Mouse (Mus musculus) bone marrow, adult 2 months (tissue): ENCODE results near the gene Olfr224. TPM values are rescaled to one million over a fixed set of nuclear protein-coding genes. Genes with fewer than 3 reads are reported as not detected.

Experiments used
- H3K27ac ChIP-seq: fragments of 200-500 bp; 2 replicates; pipeline ENCODE4 v1.5.1; 2012; ENCODE audit warnings: low read depth, mild to moderate bottlenecking, control low read depth, inconsistent platforms, low read length; ENCODE audit not compliant: control insufficient read depth, poor library complexity, insufficient read depth
- H3K4me1 ChIP-seq: fragments of 200-500 bp; 2 replicates; pipeline ENCODE4 v1.6.1; 2011; ENCODE audit warnings: low read length; ENCODE audit not compliant: control insufficient read depth, insufficient read depth
- H3K4me3 ChIP-seq: fragments of 200-500 bp; replicated peaks from 2 replicates; pipeline ENCODE3; 2011; ENCODE audit warnings: mild to moderate bottlenecking, low read depth, low read length, control low read depth; ENCODE audit not compliant: control insufficient read depth
- CTCF ChIP-seq: fragments of 200-500 bp; IDR thresholded peaks from 2 replicates; pipeline ENCODE4 v1.5.1; 2011; ENCODE audit warnings: low read length, control low read depth; ENCODE audit not compliant: control insufficient read depth, insufficient read depth
- POLR2A ChIP-seq: fragments of 200-500 bp; IDR thresholded peaks from 2 replicates; pipeline ENCODE4 v1.6.1; 2011; ENCODE audit warnings: low read depth, mild to moderate bottlenecking, control low read depth, low read length, borderline replicate concordance; ENCODE audit not compliant: control insufficient read depth
- WGBS: fragments of 180-500 bp; shearing (Covaris S2); methylation state at CpG from one replicate; pipeline ENCODE4 v1.1.7; 2018; 5-methylcytosine and 5-hydroxymethylcytosine counted together
- polyA plus RNA-seq: library from polyadenylated mRNA; stranded (reverse); fragments of >200 nt; gene quantifications from 2 replicates; pipeline ENCODE4 v1.2.4, GENCODE M21; 2011; ENCODE audit warnings: low replicate concordance; ENCODE audit not compliant: missing spikeins, insufficient read depth, insufficient read length

Gene Olfr224
- polyA plus RNA-seq, 1 experiment, result not detected

- 37% methylated on average over 2 of the region's 2 CpGs for WGBS
- Histone ChIP-seq H3K27ac (no peak overlapping the region), H3K4me1 (no peaks in the 10 kb centered on the region), H3K4me3 (no peak overlapping the region)
- TF ChIP-seq POLR2A (no peak), CTCF (no peak)
These were observed 34.3 kb upstream of the Olfr224 start for GRCm38 (mm10) chr11:58604688-58605087.

GRCm38 (mm10) chr11:58602800-58603560 lies 32.6 kb upstream of the Olfr224 start:
- Histone ChIP-seq H3K4me1 (no peaks in the 10 kb centered on the region), H3K27ac (no peak overlapping the region), H3K4me3 (no peak overlapping the region)
- TF ChIP-seq CTCF (no peak), POLR2A (no peak)
- 76% methylated on average over 6 of the region's 6 CpGs for WGBS

DNA sequence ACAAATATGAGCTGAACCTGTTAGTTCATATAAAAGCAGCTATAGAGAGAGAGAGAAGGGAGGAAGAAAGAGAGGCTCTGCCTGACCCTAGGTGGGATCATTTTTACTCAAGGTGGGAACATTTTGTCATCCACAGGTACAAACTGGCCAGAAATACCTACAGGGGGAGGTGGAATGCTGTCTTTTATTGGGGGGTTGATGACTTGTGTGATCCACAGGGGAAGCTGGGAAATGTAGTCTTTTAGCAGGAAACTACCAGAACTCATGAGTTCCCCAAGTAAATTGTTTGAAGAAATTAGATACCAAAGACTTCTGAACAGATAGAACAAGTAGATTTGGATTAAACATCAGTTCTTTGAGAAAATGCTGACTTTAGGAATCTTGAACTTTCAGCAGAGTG lies 31.7 kb upstream of the Olfr224 start:
- TF ChIP-seq POLR2A (no peak), CTCF (no peak)
- Histone ChIP-seq H3K4me3 (no peak overlapping the region), H3K27ac (no peak overlapping the region), H3K4me1 (no peaks in the 10 kb centered on the region)

- 79% methylated on average over 13 of the region's 13 CpGs for WGBS
- Histone ChIP-seq H3K27ac (no peak overlapping the region), H3K4me3 (no peak overlapping the region), H3K4me1 (no peaks in the 10 kb centered on the region; the same call in 1 of the 2 replicates)
- TF ChIP-seq CTCF (no peak), POLR2A (no peak)
These were observed 27.5 kb upstream of the Olfr224 start for GRCm38 (mm10) chr11:58597837-58598236.

- no peak within 1 kb of the TSS for H3K27ac ChIP-seq
- TF ChIP-seq CTCF (no peak), POLR2A (no peak)
- H3K4me3 ChIP-seq, result no peak within 1 kb of the TSS
- H3K4me1 ChIP-seq, result no peaks in the 10 kb centered on the region; the same call in 1 of the 2 replicates
- 76% methylated on average over 6 of the region's 6 CpGs for WGBS
These were observed 24.5 kb upstream of the Olfr224 start, which contains the start of gene Olfr324 for GRCm38 (mm10) chr11:58594814-58595213. Olfr324 (plus strand) TSS chr11:58595114.

DNA sequence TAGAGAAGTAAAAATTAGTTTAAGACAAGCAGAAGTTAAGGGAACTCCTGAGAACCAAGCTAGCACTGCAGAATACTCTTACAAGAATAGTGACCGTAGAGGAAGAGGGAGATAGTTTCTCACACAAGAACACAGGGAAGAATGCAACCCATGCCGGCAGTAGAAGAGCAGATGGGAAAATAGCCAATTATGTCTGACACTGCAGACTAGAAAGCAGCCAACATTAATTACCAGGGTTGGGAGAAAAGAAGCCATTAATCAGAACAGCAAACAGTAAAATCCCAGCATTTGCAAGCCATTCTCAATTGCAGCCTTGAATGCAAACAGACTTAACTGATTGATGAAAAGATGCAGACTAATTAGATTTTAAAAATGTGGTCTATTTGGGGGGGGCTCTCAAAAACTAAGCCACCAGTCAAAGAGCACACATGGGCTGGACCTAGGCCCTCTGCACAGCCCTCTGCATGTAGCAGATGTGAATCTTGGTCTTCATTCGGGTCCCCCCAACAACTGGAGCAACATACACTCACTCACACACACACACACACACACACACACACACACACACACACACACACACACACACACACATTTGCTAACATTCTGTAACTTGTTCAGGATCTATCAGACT lies 18.4 kb upstream of the Olfr224 start:
- Histone ChIP-seq H3K4me1 (no peaks in the 10 kb centered on the region; the same call in 1 of the 2 replicates), H3K4me3 (no peak overlapping the region), H3K27ac (no peak overlapping the region)
- TF ChIP-seq CTCF, result no peak
- no peak for TF ChIP-seq POLR2A
- 79% methylated on average over 3 of the region's 3 CpGs for WGBS

DNA sequence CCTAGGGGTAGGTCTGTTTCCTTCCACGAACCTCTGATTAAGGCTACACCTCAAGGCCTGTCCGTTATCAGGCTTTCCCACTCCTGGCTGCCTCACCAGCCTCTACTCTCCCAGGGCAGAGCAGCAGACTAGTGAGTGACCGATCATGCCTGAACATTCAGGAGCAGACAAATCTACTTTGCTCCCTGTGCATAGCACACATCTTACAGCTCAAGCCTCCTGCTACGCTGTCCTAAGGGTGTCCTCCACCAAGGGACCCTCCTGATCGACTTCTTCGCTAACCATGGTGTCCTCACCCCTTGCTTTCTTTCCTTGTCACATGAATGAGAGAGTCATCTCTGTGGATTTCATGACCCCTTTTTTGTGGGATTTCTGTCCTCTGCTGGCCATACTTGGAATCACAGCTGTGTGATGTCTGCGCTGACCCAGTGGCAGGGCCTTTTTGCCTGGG lies 17.6 kb upstream of the Olfr224 start:
- no peak for TF ChIP-seq POLR2A
- 0 out of 2 replicates have a peak, but pooled peaks have one; percentile 26 for TF ChIP-seq CTCF
- Histone ChIP-seq H3K27ac (peak overlapping the region; percentile 88), H3K4me1 (no peaks in the 10 kb centered on the region; the same call in 1 of the 2 replicates), H3K4me3 (no peak overlapping the region)
- 56% methylated on average over 7 of the region's 7 CpGs for WGBS

DNA sequence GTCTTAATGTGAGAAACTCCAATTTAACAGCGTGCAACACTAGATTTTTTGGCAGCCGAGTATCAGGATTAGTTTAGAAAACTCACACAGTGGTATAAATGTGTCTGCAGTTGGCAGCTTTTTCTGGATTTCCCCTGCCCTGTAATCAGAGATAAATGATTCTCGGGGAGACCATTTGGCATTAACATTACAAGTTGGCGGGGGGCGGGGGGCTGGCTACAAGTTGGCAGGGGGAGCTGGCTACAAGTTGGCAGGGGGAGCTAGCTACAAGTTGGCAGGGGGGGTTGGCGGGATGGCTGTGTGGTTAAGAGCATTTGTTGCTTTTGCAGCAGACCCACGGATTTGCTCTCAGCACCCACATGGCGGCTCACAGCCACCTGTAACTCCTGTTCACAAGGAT lies 8.3 kb upstream of the Olfr224 start:
- TF ChIP-seq POLR2A (no peak), CTCF (no peak)
- H3K4me1 ChIP-seq, result no peaks in the 10 kb centered on the region
- 73% methylated on average over 8 of the region's 8 CpGs for WGBS

More for the DNA sequence above, 8.3 kb upstream of the Olfr224 start:
- Histone ChIP-seq H3K27ac (no peak overlapping the region), H3K4me3 (no peak overlapping the region)
